Comparison of ENCODE assay signal across 21 mouse cellular contexts in the genomic region with DNA sequence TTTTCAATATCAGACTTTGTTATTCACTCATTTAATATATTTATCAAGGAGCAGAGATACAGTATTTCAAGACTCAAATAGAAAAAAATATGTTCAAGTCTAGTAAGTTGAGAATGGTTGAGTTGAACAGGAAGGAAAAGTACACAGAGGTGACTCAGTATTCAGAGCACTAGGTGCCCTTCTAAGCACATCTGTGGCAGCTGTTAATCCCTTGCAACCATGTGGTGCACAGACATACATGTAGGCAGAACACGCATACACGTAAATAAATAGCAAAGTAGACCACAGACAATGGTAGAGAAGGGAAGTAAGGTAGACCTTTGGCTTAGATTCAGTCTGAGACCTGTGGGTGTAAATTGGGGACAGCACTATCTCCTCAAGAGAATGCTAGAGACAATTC. TPM values are rescaled to one million over a fixed set of nuclear protein-coding genes. Genes with fewer than 3 reads are reported as not detected.
DNase-seq lines count a peak whose midpoint lies in the region; ATAC-seq lines count a peak whose summit lies in the region.
"Had no signal": no experiment of that assay in that cellular context is flagged by ENCODE, and none has a peak within 500 bp of the region (broad histone marks: within the 10 kb centered on the region; RNA-seq: fewer than 3 reads in every experiment).

No protein-coding gene starts in this region.

- H3K36me3 ChIP-seq in midbrain, embryonic 15.5 days (replicated peaks) = 0 out of 2 replicates have a peak, but pooled peaks cover 1% of the 10 kb centered on the region

- H3K4me3 ChIP-seq in midbrain, embryonic 15.5 days = no peak overlapping the region
- H3K4me3 ChIP-seq: embryonic facial prominence, embryonic 13.5 days; forebrain, embryonic 12.5 days; heart, embryonic 13.5 days; hindbrain, embryonic 10.5 days had no signal

- peaks cover 3% of the 10 kb centered on the region; the same call in 1 of the 2 replicates for H3K4me1 ChIP-seq in midbrain, embryonic 15.5 days
- H3K4me1 ChIP-seq: embryonic facial prominence, embryonic 13.5 days; forebrain, embryonic 12.5 days; hindbrain, embryonic 10.5 days had no signal

- H3K4me2 ChIP-seq in midbrain, embryonic 15.5 days = no peak overlapping the region
- H3K4me2 ChIP-seq: embryonic facial prominence, embryonic 13.5 days; forebrain, embryonic 12.5 days; heart, embryonic 13.5 days; hindbrain, embryonic 14.5 days had no signal

- no peaks in the 10 kb centered on the region for H3K9me3 ChIP-seq in midbrain, embryonic 15.5 days
- H3K9me3 ChIP-seq: embryonic facial prominence, embryonic 13.5 days; forebrain, embryonic 12.5 days; heart, embryonic 13.5 days; hindbrain, embryonic 10.5 days had no signal

- peak; percentile 52 for ATAC-seq in CD4-positive, CD25-positive, alpha-beta regulatory T cell, adult 4 months
- ATAC-seq in granulocyte monocyte progenitor cell, adult 5-6 weeks (replicated peaks; ENCODE audit: poor library complexity, severe bottlenecking) = peak; percentile 33; the same call in 1 of the 2 replicates
- ATAC-seq in megakaryocyte progenitor cell, adult 5-6 weeks (replicated peaks; ENCODE audit: poor library complexity) = peak; percentile 24; the same call in 1 of the 2 replicates
- ATAC-seq in midbrain, embryonic 15.5 days (replicated peaks) = no peak
- ATAC-seq: forebrain, embryonic 16.5 days; intestine, postnatal 0 days had no signal

- H3K27ac ChIP-seq in midbrain, embryonic 15.5 days = no peak overlapping the region
- H3K27ac ChIP-seq: embryonic facial prominence, embryonic 13.5 days; forebrain, embryonic 12.5 days; heart, embryonic 13.5 days; hindbrain, embryonic 10.5 days; hindbrain, embryonic 14.5 days had no signal

- no peak for DNase-seq in retina, postnatal 1 day
- no peak for DNase-seq in ovary, postnatal 14 days (ENCODE audit: low spot score)
- no peak for DNase-seq in heart, adult 9 months (ENCODE audit: low spot score in 2 of 2)
- DNase-seq: adrenal gland, postnatal 10 days; B cell, adult 2 months; cerebellum, adult 11-12 months; cerebellum, adult 9-10 months; cerebellum, postnatal 25 days; gastrocnemius, postnatal 14 days had no signal

- 91% methylated on average over 2 of the region's 2 CpGs for WGBS in midbrain, embryonic 15.5 days

- H3K9ac ChIP-seq in midbrain, embryonic 15.5 days = no peak overlapping the region
- H3K9ac ChIP-seq: embryonic facial prominence, embryonic 13.5 days; forebrain, embryonic 12.5 days; heart, embryonic 13.5 days; hindbrain, embryonic 14.5 days had no signal

- no peaks in the 10 kb centered on the region for H3K27me3 ChIP-seq in midbrain, embryonic 15.5 days (replicated peaks)
- H3K27me3 ChIP-seq: CH12.LX; embryonic facial prominence, embryonic 13.5 days; forebrain, embryonic 12.5 days; heart, embryonic 13.5 days had no signal

RNA-seq across cellular contexts. Expression of a gene that starts 13.7 kb away (rescaled TPM):
- 10 to 100 TPM; 33.7 to 34.8 TPM for polyA plus RNA-seq in CD4-positive, CD25-positive, alpha-beta regulatory T cell, adult 4 months (2017; shearing (Covaris generic))
- 23.8 and 34.5 TPM in 2 replicates for total RNA-seq in granulocyte monocyte progenitor cell, adult 5-6 weeks (2014; fragmentation: Nextera tagmentation)
- 30.9 and 40.2 TPM in 2 replicates for total RNA-seq in granulocyte monocyte progenitor cell, adult 5-6 weeks (2017)
- 26.3 and 32.9 TPM in 2 replicates for total RNA-seq in megakaryocyte progenitor cell, adult 5-6 weeks (2015)
- 24.9 and 31.9 TPM in 2 replicates for total RNA-seq in megakaryocyte progenitor cell, adult 5-6 weeks (2017)
- 32.5 and 33.1 TPM in 2 replicates for polyA plus RNA-seq in midbrain, embryonic 15.5 days (2015; fragmentation: Nextera tagmentation; extraction: Ambion mirVana)
